Mouse (Mus musculus): Measurements from ENCODE around the gene Caps2.
"Not testable (repeated sequence)": the region's sequence is repeated elsewhere in the genome, so short reads cannot be mapped to it uniquely, and the experiment has no call there.

Gene Caps2

DNA sequence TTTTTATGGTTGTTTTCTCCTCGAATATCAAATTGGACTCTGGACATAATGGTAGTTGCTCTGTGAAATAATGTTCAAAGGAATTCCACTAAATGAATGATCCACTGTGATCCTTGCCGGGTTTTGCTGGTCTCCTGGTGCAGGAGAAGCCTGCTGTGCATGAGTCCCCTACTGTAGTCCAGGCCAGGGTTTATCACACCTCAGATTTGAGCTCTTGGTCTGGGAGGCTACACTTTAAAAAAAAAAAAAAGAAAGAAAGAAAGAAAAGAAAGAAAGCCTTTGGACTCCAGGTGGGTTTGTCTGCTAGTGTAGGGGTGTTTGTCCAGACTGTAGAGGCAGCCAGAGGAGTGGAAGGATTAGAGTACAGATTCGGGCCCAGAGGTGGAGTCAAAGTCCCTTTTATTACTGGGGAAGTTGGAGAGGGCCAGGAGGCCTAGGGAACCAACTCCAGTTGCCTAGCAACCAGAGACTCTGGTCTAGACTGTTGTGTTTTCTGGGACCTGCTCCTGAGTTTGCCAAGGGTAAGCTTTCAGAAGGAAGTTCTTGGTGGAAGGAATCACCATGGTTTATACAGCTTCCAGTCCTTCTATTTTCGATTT lies at the start of gene Caps2:
Gene Caps2 (plus strand): TSS at position 454 of the 599 bp plus-strand sequence.
- DNase-seq (ENCODE audit: low read depth): no peak

GRCm38 (mm10) chr10:112125090-112125489 lies 38.3 kb upstream of the Caps2 start:
- DNase-seq (ENCODE audit: low read depth): not testable (repeated sequence)

DNA sequence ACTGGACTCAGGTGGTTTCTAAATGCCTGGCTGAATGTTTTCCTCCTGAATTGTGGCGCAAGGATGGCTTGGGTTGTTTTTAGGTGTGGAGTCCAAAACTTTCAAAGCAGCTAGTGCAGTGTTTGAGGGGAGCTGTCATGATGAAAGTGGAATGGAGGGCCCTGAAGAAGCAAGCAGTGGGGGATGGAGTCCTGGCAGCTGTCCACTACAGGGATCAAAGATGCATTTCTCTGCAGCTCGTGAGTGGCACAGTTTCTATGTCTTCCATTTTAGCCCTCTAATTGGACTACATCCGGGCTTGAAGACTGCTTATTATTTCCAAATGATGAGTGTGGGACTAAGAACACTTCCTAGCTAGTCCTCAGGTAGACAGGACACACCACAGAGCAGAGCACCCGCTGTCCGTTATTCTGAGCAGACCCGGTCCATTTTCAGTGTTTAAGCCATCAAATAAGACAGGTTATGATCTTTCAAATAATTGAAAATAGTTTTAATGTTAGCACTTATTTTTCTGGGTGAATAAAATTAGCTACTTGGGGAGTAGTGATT lies 35.7 kb upstream of the Caps2 start:
- DNase-seq (ENCODE audit: low read depth): not testable (repeated sequence)

GRCm38 (mm10) chr10:112132194-112132593 lies 31.2 kb upstream of the Caps2 start:
- no peak for DNase-seq (ENCODE audit: low read depth)

DNA sequence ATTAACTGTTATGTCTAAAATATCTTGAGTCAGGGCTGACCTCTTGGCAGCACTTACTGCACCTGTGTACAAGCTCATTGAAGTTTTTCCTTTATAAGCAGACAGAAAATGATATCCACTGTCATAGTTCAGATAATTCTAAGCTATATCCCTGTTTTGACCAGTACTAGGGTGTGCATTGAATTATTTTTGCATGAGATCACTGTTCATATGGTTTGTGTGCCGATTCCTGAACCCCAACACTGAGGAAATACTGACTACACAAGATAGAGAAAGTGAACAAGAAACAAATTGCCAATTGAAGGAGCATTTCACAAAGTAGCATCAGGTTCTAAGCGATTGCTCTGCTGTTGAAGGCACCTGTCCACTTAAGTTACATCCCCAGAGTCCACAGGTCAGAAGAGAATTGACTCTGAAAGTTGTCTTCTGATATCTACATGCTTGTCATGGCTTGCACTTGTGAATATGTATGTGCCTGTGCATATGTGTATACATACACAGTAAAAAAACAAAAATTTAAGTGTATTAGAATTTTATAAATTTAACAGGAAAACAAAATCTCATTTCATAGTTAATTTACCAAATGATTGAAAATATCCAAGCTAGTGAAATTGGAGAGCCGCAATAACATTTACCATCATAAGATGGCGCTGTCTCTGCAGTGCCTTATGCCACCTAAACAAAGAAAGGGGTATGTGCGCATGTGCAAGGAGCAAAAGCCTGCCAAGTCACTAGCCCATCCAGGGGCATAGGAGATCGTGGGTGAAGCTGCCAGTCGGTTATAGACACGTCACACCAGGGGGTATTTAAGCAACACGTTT lies 25.2 kb upstream of the Caps2 start:
- DNase-seq (ENCODE audit: low read depth): peak; percentile 68

DNA sequence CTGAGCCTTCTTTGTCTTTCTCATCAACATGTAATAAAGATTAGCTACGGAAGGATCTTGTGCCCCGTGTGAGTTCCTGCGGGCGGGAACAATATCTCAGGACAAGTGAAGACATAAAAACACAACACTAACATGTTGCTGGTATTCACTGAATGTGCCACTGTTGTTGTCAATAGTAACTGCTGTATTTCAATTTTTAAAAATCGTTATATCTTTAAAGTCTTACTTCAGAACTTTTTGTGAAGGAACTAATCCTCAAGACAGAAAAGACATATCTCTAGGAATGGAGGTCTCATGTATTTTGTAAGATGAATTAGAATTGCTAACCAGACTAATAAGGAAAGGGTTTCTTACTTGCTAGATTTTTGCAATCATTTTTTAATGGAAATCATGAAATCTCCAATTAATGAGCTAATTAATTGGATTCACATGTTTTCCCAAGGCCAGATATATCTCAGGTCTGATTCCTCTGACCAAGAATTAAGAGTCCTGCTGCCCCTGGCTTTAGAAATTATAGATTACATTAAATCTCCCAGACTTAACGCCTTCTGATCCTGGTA lies 24.5 kb upstream of the Caps2 start:
- no peak for DNase-seq (ENCODE audit: low read depth)

DNA sequence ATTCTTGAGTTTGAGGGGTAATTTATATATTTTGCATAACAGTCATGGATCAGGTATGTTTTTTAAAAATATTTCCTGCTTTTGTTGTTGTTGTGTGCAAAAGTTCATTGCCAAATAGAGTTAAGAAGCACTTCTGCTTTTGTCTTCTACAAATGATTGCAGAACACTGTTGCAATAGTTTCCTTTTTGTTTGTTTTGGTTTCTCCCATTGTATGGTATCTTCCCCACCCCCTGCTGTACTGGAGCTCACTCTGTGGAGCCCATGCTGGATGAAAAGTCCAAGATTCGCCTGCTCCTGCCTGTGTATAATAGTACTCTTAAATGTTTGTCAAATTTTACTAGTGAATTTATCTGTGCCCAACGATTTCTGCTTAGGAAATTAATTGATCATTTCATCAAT lies 23.6 kb upstream of the Caps2 start:
- DNase-seq (ENCODE audit: low read depth): no peak

DNA sequence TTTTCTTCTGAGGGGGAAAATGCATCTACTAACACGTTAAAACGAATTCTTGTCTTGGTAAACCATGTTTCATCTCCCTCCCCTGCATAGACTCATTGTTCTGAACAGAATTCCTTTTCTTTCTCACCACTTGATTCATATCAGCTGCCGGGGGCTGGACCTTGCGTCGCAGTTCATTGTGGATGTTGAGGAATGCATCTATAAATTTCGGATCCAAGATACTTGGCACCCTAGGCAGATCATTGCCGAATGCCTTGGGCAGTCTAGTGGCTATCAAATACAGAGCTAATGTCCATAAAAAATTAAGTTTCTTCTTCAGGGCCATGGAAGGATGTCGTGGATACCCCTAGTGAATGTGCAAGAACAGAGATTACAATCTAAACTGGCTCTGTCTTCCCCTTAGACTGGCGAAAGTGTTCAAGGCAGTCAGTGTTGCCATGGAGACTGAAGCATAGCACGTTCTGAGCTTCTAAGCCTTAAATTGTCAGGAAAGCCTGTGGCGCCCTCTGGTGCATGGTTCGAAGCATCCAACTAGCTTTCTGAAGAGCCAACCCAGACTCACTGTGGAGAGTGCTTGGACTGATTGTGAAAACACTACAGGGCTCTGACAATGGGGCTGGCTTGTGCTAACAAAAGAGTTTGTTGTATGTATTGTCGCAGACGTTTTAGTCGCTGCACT lies 3.4 kb upstream of the Caps2 start, which contains the start of gene Glipr1l3:
Gene Glipr1l3 (minus strand): TSS at position 446 of the 679 bp plus-strand sequence.
- peak; percentile 85 for DNase-seq (ENCODE audit: low read depth)

- DNase-seq (ENCODE audit: low read depth): not testable (repeated sequence)
Measured at GRCm38 (mm10) chr10:112177027-112177426, 13.6 kb downstream of the Caps2 start.

DNA sequence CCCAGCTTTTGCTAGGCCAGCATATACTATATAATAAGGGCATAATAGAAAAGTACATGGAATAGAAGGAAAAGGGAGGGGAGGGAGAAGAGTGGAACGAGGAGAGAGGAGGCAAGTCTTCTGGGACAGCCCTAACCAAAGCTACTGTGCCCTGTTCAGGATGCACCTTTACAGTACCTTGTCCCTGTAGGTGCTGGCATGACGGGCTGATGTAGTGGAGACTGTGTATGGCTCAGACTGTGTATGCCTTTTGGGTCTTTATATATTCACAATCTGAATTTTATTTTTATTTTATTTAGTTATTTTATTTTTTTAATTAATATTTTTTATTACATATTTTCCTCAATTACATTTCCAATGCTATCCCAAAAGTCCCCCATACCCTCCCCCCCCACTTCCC lies 30.5 kb downstream of the Caps2 start:
- not testable (repeated sequence) for DNase-seq (ENCODE audit: low read depth)

GRCm38 (mm10) chr10:112203463-112203862 lies 40.0 kb downstream of the Caps2 start:
- no peak for DNase-seq (ENCODE audit: low read depth)

- DNase-seq (ENCODE audit: low read depth): no peak
Measured at GRCm38 (mm10) chr10:112227073-112227472, 63.7 kb downstream of the Caps2 start.

DNA sequence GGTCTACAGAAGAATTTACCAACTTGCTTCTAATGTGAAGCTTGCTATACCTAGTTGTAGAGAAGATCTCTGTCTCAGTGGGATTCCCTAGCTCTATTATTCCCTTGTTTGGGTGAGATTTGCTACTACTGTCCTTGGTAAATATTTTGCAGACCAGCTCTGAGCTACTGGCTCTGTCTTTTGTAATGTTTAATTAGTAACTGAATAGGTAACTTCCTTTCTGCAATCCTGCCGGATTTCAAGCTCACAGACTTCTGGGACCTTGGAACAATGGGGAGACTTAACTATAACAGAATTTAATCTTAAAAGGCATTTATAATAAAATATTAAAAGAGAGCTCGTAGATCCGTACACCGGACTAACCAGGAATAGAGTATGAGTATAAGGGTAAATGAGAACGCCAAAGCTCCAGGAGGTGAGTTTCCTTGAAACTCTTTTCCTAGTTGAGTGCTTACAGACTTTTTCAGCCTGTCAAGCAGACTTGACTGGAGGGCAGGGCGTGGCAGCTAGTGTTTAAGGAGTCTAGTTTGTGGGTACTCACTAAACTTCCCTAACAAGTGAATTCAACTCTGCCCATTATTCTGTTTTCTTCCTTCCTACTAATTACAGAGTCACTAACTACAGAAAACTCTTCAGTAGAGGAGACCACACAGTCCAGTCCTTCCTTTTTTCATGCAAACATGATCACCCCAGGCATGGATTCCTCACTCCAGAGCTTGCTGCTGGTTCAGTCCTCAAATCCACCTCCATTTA lies 65.8 kb downstream of the Caps2 start:
- DNase-seq (ENCODE audit: low read depth): not testable (repeated sequence)

GRCm38 (mm10) chr10:112232733-112233132 lies 69.3 kb downstream of the Caps2 start:
- DNase-seq (ENCODE audit: low read depth): not testable (repeated sequence)

GRCm38 (mm10) chr10:112235396-112235940 lies 72.0 kb downstream of the Caps2 start:
- DNase-seq (ENCODE audit: low read depth): not testable (repeated sequence)

DNA sequence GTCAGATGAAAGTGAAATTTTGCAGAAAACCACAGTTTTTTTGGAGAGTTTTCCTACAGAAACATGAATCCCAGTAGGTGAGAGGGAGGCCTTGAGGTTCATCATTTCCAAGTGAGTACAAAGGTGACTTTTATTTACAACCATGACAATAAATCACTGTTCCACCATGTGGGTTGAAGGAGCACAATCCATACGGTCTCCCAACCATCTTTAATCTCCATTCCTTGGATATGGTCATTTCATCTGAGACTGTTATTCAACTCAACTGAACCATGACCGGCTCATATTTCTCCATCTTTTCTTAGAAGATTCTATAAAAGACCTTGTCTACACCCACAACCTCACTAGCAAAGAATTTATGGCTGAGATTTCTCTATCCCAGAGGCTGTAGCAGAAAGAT lies 84.9 kb downstream of the Caps2 start:
- DNase-seq (ENCODE audit: low read depth): no peak

GRCm38 (mm10) chr10:112263467-112263866 lies 100.0 kb downstream of the Caps2 start:
- no peak for DNase-seq (ENCODE audit: low read depth)
